Mouse (Mus musculus) lung, embryonic 15.5 days (tissue): ENCODE data around the gene Adgrg5. TPM values are rescaled to one million over a fixed set of nuclear protein-coding genes. Genes with fewer than 3 reads are reported as not detected.

Source experiments
- ATAC-seq: fragments of 200-750 bp; cut with Nextera tagmentation; 2 replicates; pipeline ENCODE4 v1.8.0; 2017; ENCODE audit warnings: moderate number of reproducible peaks, borderline replicate concordance; ENCODE audit not compliant: low FRiP score, low TSS enrichment; ENCODE audit errors: extremely low read depth
- H3K27ac ChIP-seq: fragments of 300-500 bp; sonication (generic); 2 replicates; pipeline ENCODE4 v1.5.1; 2015; ENCODE audit warnings: moderate library complexity, mild to moderate bottlenecking, inconsistent platforms
- H3K27me3 ChIP-seq: fragments of 300-500 bp; sonication (generic); 2 replicates; pipeline ENCODE4 v1.6.1; 2015; ENCODE audit warnings: inconsistent platforms
- H3K36me3 ChIP-seq: fragments of 300-500 bp; sonication (generic); 2 replicates; pipeline ENCODE4 v1.6.1; 2015; ENCODE audit warnings: inconsistent platforms
- H3K4me1 ChIP-seq: fragments of 300-500 bp; sonication (generic); 2 replicates; pipeline ENCODE4 v1.6.1; 2015; ENCODE audit warnings: inconsistent platforms
- H3K4me2 ChIP-seq: fragments of 300-500 bp; sonication (generic); 2 replicates; pipeline ENCODE4 v1.6.1; 2015; ENCODE audit warnings: inconsistent platforms, mild to moderate bottlenecking, moderate library complexity
- H3K4me3 ChIP-seq: fragments of 300-500 bp; sonication (generic); 2 replicates; pipeline ENCODE4 v1.5.1; 2015; ENCODE audit warnings: mild to moderate bottlenecking, inconsistent platforms
- H3K9ac ChIP-seq: fragments of 300-500 bp; sonication (generic); 2 replicates; pipeline ENCODE4 v1.6.1; 2015; ENCODE audit warnings: inconsistent platforms
- H3K9me3 ChIP-seq: fragments of 300-500 bp; sonication (generic); 2 replicates; pipeline ENCODE4 v1.6.1; 2016; ENCODE audit warnings: inconsistent platforms
- WGBS: fragments of 180-500 bp; shearing (Covaris S2); methylation state at CpG from one replicate; pipeline ENCODE4 v1.1.7; 2015; 5-methylcytosine and 5-hydroxymethylcytosine counted together
- polyA plus RNA-seq: library from polyadenylated mRNA; unstranded; fragments of >200 nt; fragmentation: Nextera tagmentation; extraction: Ambion mirVana; gene quantifications from 2 replicates; pipeline ENCODE4 v1.2.1, GENCODE M21; 2015

The Adgrg5 gene
- polyA plus RNA-seq, 1 experiment from 2014 or later: 0.36 TPM

DNA sequence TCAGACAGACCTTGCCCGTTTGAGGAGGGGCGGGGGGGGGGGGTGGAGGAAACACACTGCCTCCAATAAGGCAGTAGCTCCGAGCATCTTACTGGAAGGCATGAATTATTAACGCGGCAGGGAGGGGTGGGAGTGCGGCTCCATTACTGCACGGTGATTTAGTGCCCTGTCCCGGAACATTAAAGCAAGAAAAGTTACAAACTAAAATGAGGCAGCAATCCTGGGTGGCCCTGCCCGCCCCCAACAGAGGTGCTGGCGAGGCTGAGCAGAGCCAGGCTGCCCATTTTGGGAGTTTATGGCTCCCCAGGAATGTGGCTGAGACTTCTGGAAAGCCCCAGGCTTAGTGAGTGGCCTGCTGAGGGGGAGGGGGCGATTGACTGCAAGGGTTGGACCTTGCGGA is 19.8 kb upstream of the Adgrg5 start:
- Histone ChIP-seq H3K36me3 (peaks cover 39% of the 10 kb centered on the region), H3K9me3 (no peaks in the 10 kb centered on the region), H3K4me1 (peaks cover 46% of the 10 kb centered on the region), H3K27ac (no peak overlapping the region), H3K27me3 (no peaks in the 10 kb centered on the region), H3K4me3 (no peak overlapping the region), H3K4me2 (no peak overlapping the region), H3K9ac (no peak overlapping the region)
- 67% methylated on average over 12 of the region's 12 CpGs for WGBS
- no peak for ATAC-seq

- peaks cover 43% of the 10 kb centered on the region for H3K36me3 ChIP-seq
Measured at GRCm38 (mm10) chr8:94904450-94905175, 18.9 kb upstream of the Adgrg5 start.

DNA sequence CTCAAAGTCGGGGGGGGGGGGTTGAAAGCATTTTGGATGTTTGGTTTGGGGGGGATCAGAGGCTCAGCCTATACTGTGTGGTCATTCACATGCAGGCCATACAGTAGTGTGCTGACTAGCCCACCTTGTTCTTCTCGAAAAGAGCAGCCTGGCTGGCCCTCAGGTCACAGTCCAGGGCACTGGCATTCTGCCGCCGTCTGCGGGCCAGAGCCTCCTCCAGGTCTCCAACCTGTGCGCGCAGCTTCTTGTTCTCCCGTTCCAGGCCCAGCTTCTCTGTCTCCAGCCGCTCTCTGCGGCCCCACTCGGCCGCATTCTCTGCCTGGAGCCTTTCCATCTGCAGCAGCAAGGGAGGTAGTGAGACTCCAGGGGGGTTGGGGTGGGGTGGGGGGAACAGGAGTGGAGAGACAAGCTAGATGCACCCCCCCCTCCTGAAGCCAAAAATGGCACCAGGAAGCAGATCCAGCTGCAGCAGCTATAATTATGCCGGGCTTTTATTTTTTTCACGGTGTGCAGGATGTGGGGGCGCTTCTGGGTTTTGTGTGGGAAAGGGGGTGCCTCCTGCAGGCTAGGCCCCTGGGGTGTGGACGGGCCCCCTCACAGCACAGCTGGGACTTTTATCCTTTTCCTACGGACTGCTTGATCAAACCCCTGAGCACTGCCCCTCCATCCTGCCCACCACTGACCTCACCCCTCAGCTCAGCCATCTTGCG is 15.7 kb upstream of the Adgrg5 start:
- no peak for ATAC-seq
- H3K27ac ChIP-seq: peak overlapping the region; percentile 59
- WGBS: 79% methylated on average over 18 of the region's 18 CpGs
- 0 out of 2 replicates have a peak, but pooled peaks cover under 1% of the 10 kb centered on the region for H3K27me3 ChIP-seq
- no peak overlapping the region for H3K9ac ChIP-seq
- H3K4me3 ChIP-seq: no peak overlapping the region
- no peak overlapping the region for H3K4me2 ChIP-seq
- H3K36me3 ChIP-seq: peaks cover 56% of the 10 kb centered on the region
- peaks cover 19% of the 10 kb centered on the region for H3K4me1 ChIP-seq
- no peaks in the 10 kb centered on the region for H3K9me3 ChIP-seq

More at GRCm38 (mm10) chr8:94904450-94905175, 18.9 kb upstream of the Adgrg5 start:
- H3K4me3 ChIP-seq: no peak overlapping the region
- peak overlapping the region; percentile 81 for H3K27ac ChIP-seq
- H3K9me3 ChIP-seq: no peaks in the 10 kb centered on the region
- peak; percentile 76 for ATAC-seq
- H3K4me1 ChIP-seq: peaks cover 38% of the 10 kb centered on the region
- 40% methylated on average over 12 of the region's 12 CpGs for WGBS
- peak overlapping the region; percentile 32; the same call in 1 of the 2 replicates for H3K4me2 ChIP-seq
- no peaks in the 10 kb centered on the region for H3K27me3 ChIP-seq
- no peak overlapping the region for H3K9ac ChIP-seq

- peaks cover 52% of the 10 kb centered on the region for H3K36me3 ChIP-seq
- no peak overlapping the region for H3K9ac ChIP-seq
- H3K4me2 ChIP-seq: no peak overlapping the region
- no peak overlapping the region for H3K4me3 ChIP-seq
- no peak for ATAC-seq
- H3K27ac ChIP-seq: peak overlapping the region; percentile 59; the same call in 1 of the 2 replicates
- 0 out of 2 replicates have a peak, but pooled peaks cover 3% of the 10 kb centered on the region for H3K27me3 ChIP-seq
- 9% methylated on average over 4 of the region's 4 CpGs for WGBS
- H3K4me1 ChIP-seq: peaks cover 29% of the 10 kb centered on the region
- no peaks in the 10 kb centered on the region for H3K9me3 ChIP-seq
Measured at GRCm38 (mm10) chr8:94908847-94909246, 14.6 kb upstream of the Adgrg5 start.

DNA sequence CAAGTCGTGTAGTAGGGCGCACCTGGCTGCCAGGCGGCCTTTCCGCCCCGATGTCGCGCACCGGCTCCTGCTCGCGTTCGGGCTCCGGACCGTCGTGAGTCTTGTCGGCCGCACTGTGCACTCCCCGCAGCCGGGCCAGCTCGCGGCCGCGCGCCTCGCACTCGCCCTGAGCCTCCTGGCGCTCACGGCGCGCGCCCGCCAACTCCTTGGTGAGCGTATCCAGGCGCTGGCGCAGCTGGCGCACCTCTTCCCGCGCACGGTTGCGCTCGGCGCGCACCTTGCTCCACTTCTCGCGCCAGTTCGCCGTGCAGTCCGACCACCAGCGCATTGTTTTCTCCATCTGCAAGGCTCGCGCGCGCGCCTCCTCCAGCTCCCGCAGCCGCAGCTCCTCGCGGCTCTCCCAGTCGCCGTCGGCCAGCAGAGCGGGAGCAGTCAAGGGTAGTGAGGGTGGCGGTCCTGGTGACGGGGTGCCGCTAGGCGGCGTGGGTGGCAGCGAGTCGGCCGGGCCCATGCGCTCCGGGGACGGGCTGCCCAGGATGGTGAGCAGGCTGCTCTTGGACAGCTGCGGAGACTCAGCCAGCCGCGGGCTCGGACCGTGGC is 10.3 kb upstream of the Adgrg5 start:
- peaks cover 42% of the 10 kb centered on the region for H3K4me1 ChIP-seq
- peaks cover 27% of the 10 kb centered on the region for H3K36me3 ChIP-seq
- no peak overlapping the region for H3K27ac ChIP-seq
- H3K4me3 ChIP-seq: peak overlapping the region; percentile 28
- peak overlapping the region; percentile 57 for H3K4me2 ChIP-seq
- H3K9ac ChIP-seq: peak overlapping the region; percentile 6; the same call in 1 of the 2 replicates
- 16% methylated on average over 74 of the region's 77 CpGs for WGBS
- no peaks in the 10 kb centered on the region for H3K9me3 ChIP-seq
- peak; percentile 21; the same call in 1 of the 2 replicates for ATAC-seq
- 0 out of 2 replicates have a peak, but pooled peaks cover 3% of the 10 kb centered on the region for H3K27me3 ChIP-seq

DNA sequence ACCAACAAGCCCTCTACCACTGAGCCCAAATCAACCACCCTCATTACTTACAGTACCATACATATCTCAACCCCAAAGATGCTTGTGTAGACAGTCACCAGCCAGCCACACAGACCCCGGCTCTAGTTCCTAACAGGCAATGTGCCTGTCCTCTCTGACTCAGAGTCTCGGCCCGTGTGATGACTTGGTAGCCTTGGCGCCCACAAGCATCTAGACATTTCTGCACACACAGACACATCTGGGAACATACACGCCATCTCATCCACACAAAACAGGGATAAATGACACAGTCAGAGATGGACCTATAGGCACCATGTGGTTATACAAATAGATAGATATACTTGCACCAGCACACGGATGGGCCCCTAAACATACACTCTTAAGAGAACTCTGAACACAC is 9.2 kb upstream of the Adgrg5 start:
- Histone ChIP-seq H3K27ac (no peak overlapping the region), H3K4me2 (no peak overlapping the region), H3K36me3 (peaks cover 25% of the 10 kb centered on the region), H3K9me3 (no peaks in the 10 kb centered on the region), H3K4me1 (peaks cover 42% of the 10 kb centered on the region), H3K27me3 (0 out of 2 replicates have a peak, but pooled peaks cover 3% of the 10 kb centered on the region), H3K9ac (no peak overlapping the region), H3K4me3 (no peak overlapping the region)
- 70% methylated on average over 6 of the region's 6 CpGs for WGBS
- ATAC-seq: no peak

GRCm38 (mm10) chr8:94914701-94915101 is 8.8 kb upstream of the Adgrg5 start:
- Histone ChIP-seq H3K27ac (peak overlapping the region; percentile 3; the same call in 1 of the 2 replicates), H3K36me3 (peaks cover 21% of the 10 kb centered on the region), H3K9ac (0 out of 2 replicates have a peak overlapping the region, but pooled peaks have one; percentile 28), H3K27me3 (0 out of 2 replicates have a peak, but pooled peaks cover 3% of the 10 kb centered on the region), H3K4me3 (peak overlapping the region; percentile 6; the same call in 1 of the 2 replicates), H3K4me1 (peaks cover 42% of the 10 kb centered on the region), H3K4me2 (peak overlapping the region; percentile 11; the same call in 1 of the 2 replicates), H3K9me3 (no peaks in the 10 kb centered on the region)
- no peak; the same call in 1 of the 2 replicates for ATAC-seq
- WGBS: 34% methylated on average over 3 of the region's 3 CpGs

DNA sequence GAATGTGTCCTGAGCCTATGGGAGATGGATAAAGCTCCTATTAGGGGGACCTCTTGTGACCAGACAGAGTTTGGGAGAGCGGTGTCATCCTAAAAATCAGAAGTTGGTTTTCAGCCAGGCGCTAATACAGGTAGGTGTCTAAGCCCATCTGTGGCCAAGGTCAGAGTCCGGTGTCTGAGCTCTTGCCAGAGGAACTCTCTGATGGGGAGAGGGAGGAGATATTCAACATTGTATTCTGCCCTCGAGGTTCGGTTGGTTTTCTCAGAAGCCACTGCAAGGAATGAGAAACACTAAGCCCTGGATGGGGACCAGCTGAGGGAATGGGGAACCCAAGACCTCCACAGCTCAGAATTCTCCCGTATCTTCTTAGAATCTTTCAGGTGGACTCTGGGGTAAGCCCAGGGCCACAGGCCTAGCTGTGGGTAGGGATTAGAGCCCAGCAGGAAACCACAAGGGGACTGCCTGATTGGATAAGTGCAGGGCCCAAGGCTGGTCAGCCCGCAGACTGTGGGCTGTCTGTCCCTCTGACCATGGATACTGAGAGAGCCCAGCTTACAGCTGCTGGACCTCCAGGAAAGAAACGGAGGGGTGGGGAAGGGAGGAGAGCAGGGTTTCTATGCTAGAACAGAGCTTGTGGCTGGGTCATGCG is 7.1 kb upstream of the Adgrg5 start:
- no peaks in the 10 kb centered on the region for H3K9me3 ChIP-seq
- H3K4me3 ChIP-seq: peak overlapping the region; percentile 97
- peak overlapping the region; percentile 68 for H3K27ac ChIP-seq
- peak overlapping the region; percentile 91 for H3K4me2 ChIP-seq
- H3K4me1 ChIP-seq: peaks cover 42% of the 10 kb centered on the region
- peaks cover 15% of the 10 kb centered on the region for H3K36me3 ChIP-seq
- H3K27me3 ChIP-seq: 0 out of 2 replicates have a peak, but pooled peaks cover 3% of the 10 kb centered on the region
- WGBS: 44% methylated on average over 9 of the region's 9 CpGs
- ATAC-seq: no peak
- H3K9ac ChIP-seq: peak overlapping the region; percentile 92

DNA sequence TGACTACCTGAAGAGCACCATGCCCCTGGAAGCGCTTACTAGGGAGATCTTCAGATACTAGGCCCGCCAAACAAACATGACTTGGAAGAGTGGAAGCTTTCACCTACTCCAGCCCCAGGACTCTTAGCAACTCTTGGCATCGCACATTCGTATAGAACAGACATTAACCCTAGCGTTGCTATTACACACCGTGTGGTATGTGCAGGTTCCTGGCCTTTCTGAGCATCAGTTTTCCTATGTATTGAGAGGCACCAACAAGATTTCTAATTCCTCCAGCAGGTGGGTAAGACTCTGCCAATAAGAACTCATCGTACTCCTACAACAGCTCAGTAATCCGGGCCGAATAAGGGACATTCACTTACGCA is 6.6 kb upstream of the Adgrg5 start:
- peaks cover 44% of the 10 kb centered on the region for H3K4me1 ChIP-seq
- ATAC-seq: no peak
- peak overlapping the region; percentile 68 for H3K27ac ChIP-seq
- H3K27me3 ChIP-seq: 0 out of 2 replicates have a peak, but pooled peaks cover 3% of the 10 kb centered on the region
- 3% methylated on average over 10 of the region's 10 CpGs for WGBS
- H3K9ac ChIP-seq: peak overlapping the region; percentile 92
- no peaks in the 10 kb centered on the region for H3K9me3 ChIP-seq
- H3K4me3 ChIP-seq: peak overlapping the region; percentile 97
- peak overlapping the region; percentile 91 for H3K4me2 ChIP-seq
- peaks cover 10% of the 10 kb centered on the region for H3K36me3 ChIP-seq

DNA sequence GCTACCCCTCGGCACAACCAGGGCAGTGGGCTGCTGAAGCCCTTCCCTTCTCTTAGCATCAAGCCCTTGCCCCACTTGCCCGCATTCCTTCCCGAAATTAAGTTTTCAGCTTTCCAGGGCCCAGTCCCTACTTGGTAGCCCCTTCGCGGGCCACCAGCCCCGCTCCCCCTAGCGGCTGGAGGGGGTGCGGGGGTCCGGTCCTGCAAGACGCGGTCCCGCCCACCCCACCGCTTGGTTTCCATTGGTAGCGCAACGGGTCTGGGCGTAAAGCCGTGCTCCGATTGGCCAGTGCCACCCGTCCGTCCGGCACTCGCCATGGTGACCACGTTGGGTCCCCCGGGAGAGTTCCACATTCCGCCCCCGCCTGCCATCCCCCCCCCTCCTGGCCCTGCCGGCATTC is 6.1 kb upstream of the Adgrg5 start:
- Histone ChIP-seq H3K27me3 (0 out of 2 replicates have a peak, but pooled peaks cover 3% of the 10 kb centered on the region), H3K36me3 (peaks cover 6% of the 10 kb centered on the region), H3K27ac (peak overlapping the region; percentile 85), H3K4me3 (peak overlapping the region; percentile 97), H3K4me2 (peak overlapping the region; percentile 91), H3K9ac (peak overlapping the region; percentile 92), H3K9me3 (no peaks in the 10 kb centered on the region), H3K4me1 (peaks cover 45% of the 10 kb centered on the region)
- ATAC-seq: peak; percentile 98
- under 1% methylated on average over 24 of the region's 27 CpGs for WGBS

GRCm38 (mm10) chr8:94917851-94918495 is 5.5 kb upstream of the Adgrg5 start, which contains the start of gene Ccdc102a:
Gene Ccdc102a (minus strand): TSS chr8:94918098.
- H3K4me1 ChIP-seq: peaks cover 46% of the 10 kb centered on the region
- 2% methylated on average over 40 of the region's 51 CpGs for WGBS
- H3K9me3 ChIP-seq: no peaks in the 10 kb centered on the region
- peak within 1 kb of the TSS; percentile 92 for H3K9ac ChIP-seq
- H3K36me3 ChIP-seq: no peaks in the 10 kb centered on the region
- peak within 1 kb of the TSS; percentile 91 for H3K4me2 ChIP-seq
- H3K27ac ChIP-seq: peak within 1 kb of the TSS; percentile 85
- ATAC-seq: peak; percentile 64
- peak within 1 kb of the TSS; percentile 97 for H3K4me3 ChIP-seq
- 0 out of 2 replicates have a peak, but pooled peaks cover under 1% of the 10 kb centered on the region for H3K27me3 ChIP-seq
